Mouse (Mus musculus): ENCODE data around the gene Antxrl. TPM values are rescaled to one million over a fixed set of nuclear protein-coding genes. Genes with fewer than 3 reads are reported as not detected.
A peak's percentile ranks its signal among the peaks of the same experiment; 100 is the strongest.

Antxrl gene
- total RNA-seq (2021), result not detected
- long read RNA-seq, experiment 1, result 0 reads
- long read RNA-seq, experiment 2, result 0 reads

DNA sequence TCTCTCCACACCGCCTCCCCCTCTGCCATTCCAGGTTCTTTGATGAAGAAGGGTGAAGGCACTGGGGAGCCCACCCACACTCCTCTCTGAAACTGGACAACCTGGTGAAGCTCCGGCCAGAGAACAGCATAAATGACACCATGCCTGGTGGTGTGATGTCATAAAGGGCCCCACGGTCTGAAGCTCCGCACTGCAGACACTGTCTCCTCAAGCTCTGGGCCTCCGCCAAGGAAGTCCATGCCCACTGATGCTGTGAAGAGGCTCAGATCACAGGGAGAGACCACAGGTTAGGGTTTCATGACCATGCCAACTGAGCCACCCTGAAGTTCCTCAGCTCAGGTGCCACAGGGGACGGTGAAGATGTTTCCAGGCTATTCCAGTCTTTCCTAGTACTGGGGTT is at the start of gene Antxrl:
Gene Antxrl (plus strand): TSS at position 192 of the 400 bp plus-strand sequence.
- intact Hi-C loops (cut with DNase I), result no loop called here
- no peak for DNase-seq

DNA sequence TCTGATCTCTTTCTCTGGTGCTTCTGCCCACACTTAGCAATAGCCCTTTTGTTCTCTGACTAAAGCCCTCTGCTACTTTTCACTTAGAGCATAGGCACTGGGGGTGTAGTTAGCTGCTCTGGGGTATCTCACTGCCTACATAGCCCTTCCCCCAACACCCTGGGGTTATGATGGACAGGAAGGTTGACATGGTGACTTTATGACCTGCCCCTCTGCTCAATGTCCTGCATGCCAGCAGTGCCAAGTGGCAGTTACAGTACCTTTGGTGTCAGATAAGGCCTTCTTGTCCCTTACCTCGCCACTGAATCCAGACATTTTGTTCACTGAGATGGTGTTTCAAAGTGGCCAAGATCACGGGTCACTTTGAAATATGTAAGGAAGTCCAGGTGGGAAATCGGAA is 37.4 kb upstream of the Antxrl start, which contains the start of gene Gm30083:
Gene Gm30083 (minus strand): TSS at position 120 of the 400 bp plus-strand sequence.
- no peak for DNase-seq

DNA sequence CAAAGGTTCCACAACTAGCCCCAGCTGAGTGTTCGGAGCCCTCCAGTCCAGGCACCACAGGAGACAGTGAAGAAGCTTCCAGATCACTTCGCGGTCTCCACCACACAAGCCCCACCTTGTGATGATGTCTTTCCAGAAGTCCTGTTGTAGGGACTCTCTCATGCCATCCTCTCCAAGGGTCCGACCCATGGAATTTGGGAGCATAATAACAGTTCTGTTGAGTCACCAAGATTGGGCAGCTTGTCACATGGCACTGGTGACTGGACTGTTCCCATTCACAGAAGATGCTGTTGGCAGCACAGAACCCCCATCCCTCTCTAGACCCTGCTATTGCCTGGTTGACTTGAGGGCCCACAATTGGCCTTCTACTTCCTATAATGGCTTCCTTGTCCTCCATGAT is 36.1 kb upstream of the Antxrl start, which contains the start of gene Gm5460:
Gene Gm5460 (plus strand): TSS at position 378 of the 400 bp plus-strand sequence.
- intact Hi-C loops (cut with DNase I), result no loop called here
- DNase-seq, result no peak

More for the DNA sequence above, 37.4 kb upstream of the Antxrl start, which contains the start of gene Gm30083:
- intact Hi-C loops (cut with DNase I), result no loop called here

DNA sequence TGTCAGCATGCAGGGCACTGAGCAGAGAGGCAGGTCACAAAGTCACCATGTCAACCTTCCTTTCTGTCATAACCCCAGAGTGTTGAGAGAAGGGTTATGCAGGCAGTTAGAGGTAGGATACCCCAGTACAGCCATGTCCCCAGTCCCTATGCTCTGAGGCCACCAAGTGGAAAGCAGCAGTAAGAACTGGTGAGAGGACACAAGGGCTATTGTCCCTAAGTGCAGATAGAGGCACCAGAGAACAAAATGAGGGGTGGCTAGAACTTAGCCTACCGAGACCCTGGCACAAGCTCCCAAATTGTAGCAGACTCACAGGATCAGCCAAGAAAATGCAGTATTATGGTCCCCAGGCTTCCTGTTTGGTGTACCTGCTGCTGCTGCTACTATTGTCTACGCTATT is 35.6 kb upstream of the Antxrl start:
- no peak for DNase-seq

DNA sequence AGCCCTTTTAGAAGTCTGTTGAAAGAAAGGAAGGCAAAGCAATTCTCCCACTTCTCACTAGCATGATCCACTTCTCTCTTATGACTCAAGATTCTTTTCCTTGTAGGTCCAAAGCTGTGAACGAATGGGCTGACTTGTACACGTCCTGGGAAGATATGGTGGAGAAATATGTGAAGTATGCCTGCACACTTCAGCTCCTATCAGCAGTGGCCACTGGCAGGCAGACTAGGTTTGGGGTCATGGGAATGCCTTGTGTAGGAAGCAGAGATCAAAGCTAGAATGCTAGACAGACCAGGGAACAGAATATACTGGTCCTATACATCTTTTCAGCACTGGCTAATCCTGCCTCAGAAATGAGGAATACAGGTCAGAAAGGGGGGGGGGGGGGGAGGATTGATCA is 25.8 kb upstream of the Antxrl start:
- intact Hi-C loops (cut with DNase I), result no loop called here
- DNase-seq, result peak in 1 of 2 experiments; percentile 8

More for the DNA sequence above, 35.6 kb upstream of the Antxrl start:
- intact Hi-C loops (cut with DNase I), result no loop called here

DNA sequence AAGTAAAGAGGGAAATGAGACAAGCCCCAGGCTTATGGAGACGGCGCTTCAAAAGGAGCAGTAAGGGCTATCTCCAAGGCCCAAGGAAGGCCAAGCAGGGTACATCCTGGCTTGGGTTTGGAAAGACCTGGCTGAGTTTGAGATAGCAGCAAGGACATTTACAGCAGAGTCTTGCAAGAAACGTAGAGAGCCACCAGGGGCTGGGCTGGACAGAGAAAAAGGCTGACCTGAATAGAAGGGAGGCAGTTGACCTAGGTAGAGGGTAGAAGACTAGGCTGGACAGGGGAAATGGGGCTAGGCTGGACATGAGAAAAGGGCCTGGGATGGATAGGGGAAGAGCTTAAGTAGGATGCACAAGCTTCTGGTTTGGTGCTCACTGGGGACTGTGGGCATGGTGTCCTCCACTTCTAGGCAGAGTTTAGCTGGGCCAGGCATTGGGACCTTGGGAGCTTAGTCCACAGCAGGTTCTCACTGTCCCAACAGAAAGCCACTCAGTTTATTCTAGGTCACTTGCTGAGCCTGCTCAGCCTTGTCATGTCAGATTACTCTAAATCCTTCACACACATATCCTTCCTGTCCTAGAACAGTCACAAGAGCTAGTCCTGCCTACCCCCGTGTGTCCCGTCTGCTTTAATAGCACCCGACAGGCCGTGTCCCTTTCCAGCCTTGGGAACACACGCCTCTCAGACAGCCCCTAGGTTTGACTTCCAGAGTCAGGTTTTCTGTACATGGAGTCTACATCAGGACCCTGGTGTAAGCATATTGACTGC is 18.5 kb upstream of the Antxrl start:
- no peak for DNase-seq
- intact Hi-C loops (cut with DNase I), result no loop called here

DNA sequence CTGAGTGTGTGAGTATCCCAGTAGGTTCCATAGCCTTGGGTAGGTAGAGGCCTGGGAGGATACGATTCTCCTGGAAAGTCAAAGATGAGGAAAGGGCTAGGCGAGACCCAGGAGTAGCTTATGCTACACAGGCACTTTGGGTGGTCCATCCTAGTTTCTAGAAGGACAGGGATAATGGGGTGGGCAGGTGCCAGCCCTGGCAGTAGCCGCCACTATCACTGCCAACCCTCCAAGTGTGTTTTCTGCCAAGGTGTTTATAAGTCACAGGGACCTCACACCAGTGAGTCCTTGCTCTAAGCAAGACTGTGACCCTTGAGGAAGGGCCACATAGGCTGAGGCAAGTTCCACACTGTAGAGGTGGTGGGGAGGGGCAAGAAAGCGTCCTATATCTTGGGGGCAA is 11.3 kb upstream of the Antxrl start:
- DNase-seq, result no peak
- intact Hi-C loops (cut with DNase I), result no loop called here

DNA sequence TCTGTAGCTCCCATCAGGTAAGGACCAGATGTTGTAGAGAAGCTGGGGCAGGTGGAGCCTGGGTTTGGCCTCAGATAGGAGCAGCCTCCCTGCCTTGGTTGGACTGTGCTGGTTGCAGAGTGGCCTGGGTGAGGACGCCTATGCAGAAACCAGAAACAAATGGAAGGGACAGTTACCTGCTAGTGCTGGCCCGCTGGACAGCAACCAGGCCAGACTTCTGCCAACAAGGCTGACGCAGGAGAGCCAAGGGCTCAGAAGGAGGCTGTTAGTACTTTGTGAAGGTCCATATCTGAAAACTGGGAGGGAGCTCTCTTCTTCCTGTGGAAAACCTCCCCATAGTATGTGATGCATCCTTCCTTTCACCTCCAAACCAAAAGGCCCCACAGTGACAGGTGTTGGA is 9.2 kb upstream of the Antxrl start:
- no peak for DNase-seq
- intact Hi-C loops (cut with DNase I), result no loop called here

DNA sequence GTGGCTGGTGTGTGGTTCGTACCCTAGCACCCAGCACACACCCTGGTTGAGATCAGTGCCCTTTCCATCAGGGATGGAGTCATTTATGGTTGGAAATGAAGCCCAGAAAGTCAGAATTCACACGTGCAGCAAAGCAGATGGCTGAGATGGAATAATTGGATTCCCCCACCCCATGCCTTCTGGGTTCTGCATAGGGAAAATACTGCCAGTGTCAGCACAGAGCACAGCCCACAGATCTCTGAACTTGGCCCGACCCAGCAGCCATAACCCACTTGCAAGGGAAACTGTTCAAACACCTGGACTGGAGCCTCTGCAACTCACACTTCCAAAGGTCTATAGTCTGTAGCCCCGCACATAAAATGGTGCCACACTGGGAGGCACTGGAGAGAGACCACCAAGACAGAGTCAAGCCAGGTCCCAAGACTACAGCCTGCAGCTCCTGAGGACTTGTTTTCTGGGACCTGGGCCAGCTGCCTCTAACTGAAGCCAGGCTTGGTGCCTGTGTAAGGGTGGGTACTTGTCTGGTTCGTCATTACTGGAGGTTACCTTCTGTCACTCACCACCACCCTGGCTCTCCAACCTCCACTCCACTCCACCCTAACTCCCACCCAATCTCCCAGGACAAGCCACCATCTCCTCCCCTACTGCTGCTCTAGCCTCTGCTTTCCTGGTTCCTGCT is 2.3 kb upstream of the Antxrl start:
- intact Hi-C loops (cut with DNase I), result no loop called here
- no peak for DNase-seq

DNA sequence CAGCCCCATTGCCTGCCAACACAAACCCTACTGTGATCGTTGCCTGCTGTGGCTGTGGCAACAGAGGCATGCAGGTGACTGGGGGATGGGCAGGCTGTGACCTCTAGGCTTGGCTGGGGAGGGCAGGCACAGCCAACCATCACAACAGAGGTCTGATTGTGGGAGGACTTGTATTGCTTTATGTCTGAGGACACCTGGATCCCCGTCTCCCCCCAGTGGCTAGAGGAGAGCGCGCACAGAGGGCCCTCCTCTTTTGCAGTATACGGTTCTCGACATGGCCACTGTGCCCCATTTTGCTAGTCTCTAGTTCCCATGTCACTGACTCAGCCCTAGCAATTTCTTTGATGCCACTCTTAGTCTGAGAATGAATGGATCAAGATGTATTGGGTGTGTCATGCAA is 19.2 kb downstream of the Antxrl start:
- no peak for DNase-seq
- intact Hi-C loops (cut with DNase I), result no loop called here

DNA sequence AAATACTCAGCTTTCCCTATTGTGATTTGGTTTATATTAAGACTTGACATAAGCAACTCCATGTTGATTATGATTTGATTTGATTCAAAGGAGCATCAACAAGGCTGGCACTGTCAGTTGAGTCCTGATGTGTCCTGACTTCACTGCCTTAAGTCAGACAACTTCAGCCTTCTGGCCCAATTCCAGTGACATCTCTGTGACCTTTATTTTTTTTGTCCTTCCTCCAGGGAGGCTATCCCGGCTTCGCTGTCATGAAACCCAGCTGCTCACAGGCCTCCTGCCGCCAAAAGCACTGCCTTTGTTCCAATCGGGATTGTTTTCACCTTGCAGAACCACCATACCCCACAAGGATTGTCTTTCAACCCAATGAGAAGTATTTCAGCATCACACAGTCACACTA is 22.8 kb downstream of the Antxrl start:
- DNase-seq, result peak in 1 of 2 experiments; percentile 29
- intact Hi-C loops (cut with DNase I), result no loop called here

DNA sequence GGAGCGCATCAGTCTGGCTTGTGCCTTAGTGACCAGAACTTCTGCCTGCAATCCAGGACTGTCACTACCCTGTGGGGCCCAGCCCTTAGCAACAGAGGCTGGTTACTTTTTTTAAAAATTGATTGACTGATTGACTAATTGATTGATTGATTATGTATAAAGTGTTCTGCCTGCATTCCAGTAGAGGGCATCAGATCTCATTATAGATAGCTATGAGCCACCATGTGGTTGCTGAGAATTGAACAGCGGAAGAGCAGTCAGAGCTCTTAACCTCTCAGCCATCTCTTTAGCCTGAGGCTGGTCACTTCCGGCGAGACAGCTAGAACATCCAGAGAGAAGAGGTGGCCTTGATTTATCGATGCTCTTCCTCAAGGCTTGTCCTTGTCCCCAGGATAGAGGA is 24.7 kb downstream of the Antxrl start:
- intact Hi-C loops (cut with DNase I), result no loop called here
- no peak for DNase-seq

DNA sequence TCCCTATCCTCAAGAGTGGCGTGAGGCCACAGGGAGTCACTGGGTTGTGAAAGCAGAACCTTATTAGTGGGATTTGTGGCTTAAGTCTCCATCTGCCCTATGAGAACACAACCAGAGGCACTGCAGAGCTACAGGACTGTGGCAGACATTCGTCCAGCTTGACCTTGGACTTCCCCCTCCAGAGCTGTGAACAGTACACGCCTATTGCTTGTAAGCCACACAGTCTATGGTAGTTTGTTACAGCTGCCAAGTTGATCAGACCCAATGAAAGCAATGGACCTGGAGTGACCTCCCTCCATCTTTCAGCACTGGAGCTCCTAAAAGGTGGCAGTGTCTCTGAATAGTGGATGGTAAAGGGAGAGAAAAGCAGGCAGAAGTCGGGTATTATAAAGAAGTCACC is 25.8 kb downstream of the Antxrl start:
- intact Hi-C loops (cut with DNase I), result no loop called here
- no peak for DNase-seq

DNA sequence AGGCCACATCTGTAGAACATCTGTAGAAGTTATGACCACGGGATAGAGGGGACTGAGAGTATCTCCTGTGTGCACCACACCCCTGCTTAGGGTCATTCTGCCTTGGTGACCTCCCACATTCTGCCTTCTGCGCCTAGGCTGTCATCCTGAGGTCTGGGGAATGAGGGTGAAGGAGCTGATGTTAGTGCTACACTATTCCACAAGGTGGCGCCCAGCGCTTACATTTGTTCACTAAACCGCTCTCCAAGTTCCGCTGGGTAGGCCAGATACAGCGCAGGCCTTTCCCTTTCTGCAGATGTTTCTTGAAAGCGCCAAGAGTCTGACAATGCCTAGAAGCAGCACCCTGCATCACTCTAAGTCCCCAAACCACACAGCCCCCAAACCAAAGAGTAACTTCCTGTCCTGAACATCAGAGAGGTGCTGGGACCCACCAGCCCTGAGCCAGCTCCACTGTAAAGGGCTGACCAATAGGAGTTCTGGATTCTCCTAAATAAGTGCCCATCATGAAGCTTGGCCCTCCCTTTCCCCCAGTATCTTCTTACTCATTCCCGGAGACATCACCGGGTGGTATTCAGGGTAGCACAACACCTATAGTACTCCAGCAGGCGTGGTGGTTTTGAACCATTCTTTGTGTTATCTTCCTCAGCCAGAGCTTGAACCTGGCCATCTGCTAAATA is 28.0 kb downstream of the Antxrl start:
- DNase-seq, result peak; percentile 78 to 84
- intact Hi-C loops (cut with DNase I), result loop anchor here (1.0 to 10.0 kb wide), 5 partner anchors 25 to 294 kb away; partner anchors contain the start of genes Mmrn2 and Sncg

DNA sequence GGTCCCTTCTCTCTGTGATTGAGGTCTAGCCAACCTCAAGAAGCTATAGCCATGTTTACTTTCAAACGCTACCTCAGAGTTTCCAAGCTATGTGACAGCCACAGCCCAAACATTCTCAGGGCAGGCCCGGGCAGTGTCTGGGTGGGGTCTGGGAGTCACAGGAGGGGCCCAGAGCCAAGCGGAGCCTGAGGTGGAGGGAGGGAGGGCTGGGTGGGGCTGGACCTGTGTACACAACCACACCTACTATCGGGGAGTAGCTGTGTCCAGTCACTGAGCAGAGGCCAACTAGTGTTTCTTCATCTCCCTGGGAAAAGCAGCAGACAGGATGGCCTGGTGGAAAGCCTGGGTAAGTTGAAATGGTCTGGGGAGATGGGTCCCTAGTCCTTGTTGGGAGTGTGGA is 33.2 kb downstream of the Antxrl start, which contains the start of gene Anxa8:
Gene Anxa8 (plus strand): TSS at position 251 of the 400 bp plus-strand sequence.
- intact Hi-C loops (cut with DNase I), result loop anchor here (10.0 kb wide), 1 partner anchor 289 kb away; the partner anchor contains the start of genes Mmrn2 and Sncg
- peak in 1 of 2 experiments; percentile 12 for DNase-seq

DNA sequence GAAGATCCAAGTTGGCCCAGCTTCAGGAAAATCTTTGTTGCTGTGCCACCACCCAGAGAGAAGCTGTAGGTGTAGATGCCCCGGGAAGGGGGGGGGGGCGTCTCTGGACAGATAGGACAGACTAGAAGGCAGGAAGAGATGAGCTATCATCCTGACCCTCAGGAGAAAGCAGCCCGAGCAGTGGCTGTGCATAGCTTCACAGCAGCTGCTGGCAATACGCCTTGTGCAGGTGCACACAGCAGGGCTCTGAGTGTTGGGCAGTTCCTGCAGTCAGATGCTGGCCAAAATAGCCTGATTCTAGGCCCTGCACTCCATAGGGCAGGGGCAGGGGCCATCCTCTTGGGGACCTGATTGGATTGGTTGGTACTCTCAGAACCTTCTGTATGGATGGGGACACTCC is 34.3 kb downstream of the Antxrl start:
- intact Hi-C loops (cut with DNase I), result loop anchor here (10.0 kb wide), 1 partner anchor 288 kb away; the partner anchor contains the start of genes Mmrn2 and Sncg
- no peak for DNase-seq

DNA sequence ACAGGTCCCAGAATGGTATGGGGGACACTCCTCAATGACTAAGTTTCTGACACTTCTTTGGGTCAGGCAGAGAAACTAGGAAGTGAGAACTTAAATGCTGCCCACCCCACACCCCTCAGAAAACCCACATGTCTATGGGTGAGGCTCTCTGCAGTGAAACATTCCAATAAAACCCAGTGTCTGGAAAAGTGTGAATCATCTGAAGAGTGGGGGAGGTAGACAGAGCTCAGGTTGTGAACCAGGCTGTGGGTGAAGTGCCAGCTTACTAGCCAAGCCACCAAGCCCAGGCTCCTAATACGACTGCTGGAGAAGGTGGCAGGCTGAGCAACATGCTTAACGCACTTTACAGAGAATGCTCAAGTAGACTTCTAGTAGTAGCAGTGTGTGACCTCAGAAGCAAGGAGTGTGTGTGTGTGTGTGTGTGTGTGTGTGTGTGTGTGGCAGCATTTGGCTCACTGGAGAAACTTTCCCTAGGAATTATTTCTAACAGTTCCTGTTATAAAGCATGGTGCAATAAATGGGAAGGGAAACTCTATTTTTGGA is 35.4 kb downstream of the Antxrl start:
- intact Hi-C loops (cut with DNase I), result loop anchor here (10.0 kb wide), 1 partner anchor 287 kb away; the partner anchor contains the start of genes Mmrn2 and Sncg

DNA sequence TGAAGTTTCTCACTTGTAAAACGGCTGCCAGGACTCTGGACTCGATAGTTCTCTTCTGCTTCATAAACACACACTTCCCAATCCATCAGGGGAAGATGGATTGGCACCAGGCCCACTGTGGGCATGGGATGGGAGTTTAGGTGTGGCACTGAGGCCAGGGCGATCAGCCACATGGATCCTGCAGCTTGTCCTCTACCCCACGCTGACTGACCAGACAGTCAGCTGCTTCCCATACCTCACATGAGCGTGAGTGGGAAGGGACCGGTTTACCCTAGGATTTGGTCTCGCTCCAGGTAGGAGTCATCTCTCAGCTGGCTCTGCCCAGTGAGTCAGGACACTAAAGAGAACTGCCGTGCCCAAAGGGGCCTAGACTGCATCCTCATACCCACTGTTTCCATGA is 37.3 kb downstream of the Antxrl start:
- DNase-seq, result no peak
- intact Hi-C loops (cut with DNase I), result loop anchor here (10.0 kb wide), 1 partner anchor 285 kb away; the partner anchor contains the start of genes Mmrn2 and Sncg

More for the DNA sequence above, 35.4 kb downstream of the Antxrl start:
- DNase-seq, result no peak

DNA sequence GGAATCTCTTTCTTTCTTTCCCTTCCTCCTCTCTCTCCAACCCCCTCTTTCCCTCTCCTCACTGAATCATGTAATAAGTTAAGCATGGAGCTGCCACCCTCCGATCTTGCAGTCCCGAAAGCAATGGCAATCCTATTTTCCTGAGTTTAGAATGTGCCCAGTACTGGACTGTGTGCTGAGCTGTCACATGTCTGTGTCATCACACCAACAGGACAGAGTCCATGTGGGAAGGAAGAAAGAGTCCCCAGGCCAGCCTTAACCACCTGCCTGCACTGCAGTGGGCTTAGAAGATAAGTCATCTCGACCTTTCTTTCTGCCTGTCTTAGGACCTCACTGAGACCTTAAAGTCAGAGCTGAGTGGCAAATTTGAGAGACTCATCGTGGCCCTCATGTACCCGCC is 39.0 kb downstream of the Antxrl start:
- intact Hi-C loops (cut with DNase I), result no loop called here
- DNase-seq, result no peak

DNA sequence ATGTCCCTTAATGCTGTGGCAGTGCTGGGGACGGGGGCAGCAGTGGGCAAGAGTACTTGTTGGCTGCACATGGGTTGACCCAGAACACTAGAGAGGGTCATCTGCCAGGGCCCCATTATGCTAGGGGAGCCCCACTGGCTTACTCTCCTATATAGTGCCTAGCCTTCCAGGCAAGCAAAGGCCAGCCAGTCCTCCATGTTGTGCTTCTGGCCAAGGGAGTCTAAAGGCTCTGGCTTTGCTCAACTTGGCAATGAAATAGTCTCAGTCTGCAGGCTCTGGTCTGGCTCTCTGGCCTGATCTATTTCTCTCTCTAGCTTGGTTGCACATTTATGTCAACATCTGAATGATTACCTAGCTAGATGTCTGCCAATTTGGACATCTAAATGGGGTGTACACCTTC is 40.3 kb downstream of the Antxrl start:
- intact Hi-C loops (cut with DNase I), result no loop called here
- DNase-seq, result no peak
